Mouse (Mus musculus) C2C12 (cell line): ENCODE measurements at regions not wholly inside any gene's neighbourhood (a gene's known extent, or its start where the extent isn't known, plus 50 kb on each side); places are given as distances from the start of the nearest gene placed in this dataset.

Experiments used
- H3K27me3 ChIP-seq: one replicate; pipeline ENCODE4 v1.6.1; 2011; ENCODE audit not compliant: control insufficient read depth, insufficient read depth, insufficient read length
- H3K36me3 ChIP-seq: one replicate; pipeline ENCODE4 v1.6.1; 2011; ENCODE audit not compliant: control insufficient read depth, insufficient read depth
- H3K4me3 ChIP-seq: one replicate; pipeline ENCODE4 v1.5.1; 2011; ENCODE audit warnings: mild to moderate bottlenecking, control low read depth; ENCODE audit not compliant: poor library complexity, insufficient read depth, severe bottlenecking
- H3K79me2 ChIP-seq: one replicate; pipeline ENCODE4 v1.6.1; 2011; ENCODE audit not compliant: control insufficient read depth, insufficient read depth
- H3K79me3 ChIP-seq: one replicate; pipeline ENCODE4 v1.6.1; 2011; ENCODE audit warnings: low read depth, control low read depth
- H3ac ChIP-seq: one replicate; pipeline ENCODE3; 2011; ENCODE audit warnings: low read depth; ENCODE audit not compliant: control insufficient read depth, insufficient read length
- CEBPB ChIP-seq: IDR thresholded peaks from one replicate; pipeline ENCODE4 v1.6.1; 2011; ENCODE audit warnings: low read depth, mild to moderate bottlenecking, control low read depth, moderate library complexity
- CTCF ChIP-seq: IDR thresholded peaks from one replicate; pipeline ENCODE4 v1.5.1; 2011; ENCODE audit not compliant: control insufficient read depth, insufficient read depth, insufficient read length
- FOSL1 ChIP-seq: IDR thresholded peaks from one replicate; pipeline ENCODE4 v1.8.0; 2011; ENCODE audit warnings: mild to moderate bottlenecking, low read length; ENCODE audit not compliant: poor library complexity, insufficient read depth, severe bottlenecking
- MAX ChIP-seq: IDR thresholded peaks from one replicate; pipeline ENCODE4 v1.6.1; 2011; ENCODE audit warnings: mild to moderate bottlenecking, control low read depth
- MYOD1 ChIP-seq: IDR thresholded peaks from one replicate; pipeline ENCODE4 v1.6.1; 2011; ENCODE audit warnings: low read depth; ENCODE audit not compliant: control insufficient read depth, insufficient read length
- MYOG ChIP-seq: IDR thresholded peaks from one replicate; pipeline ENCODE4 v1.6.1; 2011; ENCODE audit not compliant: control insufficient read depth, insufficient read length; ENCODE audit errors: extremely low read depth
- USF1 ChIP-seq: IDR thresholded peaks from one replicate; pipeline ENCODE4 v1.6.1; 2011; ENCODE audit warnings: low read depth, mild to moderate bottlenecking, control low read depth, moderate library complexity

DNA sequence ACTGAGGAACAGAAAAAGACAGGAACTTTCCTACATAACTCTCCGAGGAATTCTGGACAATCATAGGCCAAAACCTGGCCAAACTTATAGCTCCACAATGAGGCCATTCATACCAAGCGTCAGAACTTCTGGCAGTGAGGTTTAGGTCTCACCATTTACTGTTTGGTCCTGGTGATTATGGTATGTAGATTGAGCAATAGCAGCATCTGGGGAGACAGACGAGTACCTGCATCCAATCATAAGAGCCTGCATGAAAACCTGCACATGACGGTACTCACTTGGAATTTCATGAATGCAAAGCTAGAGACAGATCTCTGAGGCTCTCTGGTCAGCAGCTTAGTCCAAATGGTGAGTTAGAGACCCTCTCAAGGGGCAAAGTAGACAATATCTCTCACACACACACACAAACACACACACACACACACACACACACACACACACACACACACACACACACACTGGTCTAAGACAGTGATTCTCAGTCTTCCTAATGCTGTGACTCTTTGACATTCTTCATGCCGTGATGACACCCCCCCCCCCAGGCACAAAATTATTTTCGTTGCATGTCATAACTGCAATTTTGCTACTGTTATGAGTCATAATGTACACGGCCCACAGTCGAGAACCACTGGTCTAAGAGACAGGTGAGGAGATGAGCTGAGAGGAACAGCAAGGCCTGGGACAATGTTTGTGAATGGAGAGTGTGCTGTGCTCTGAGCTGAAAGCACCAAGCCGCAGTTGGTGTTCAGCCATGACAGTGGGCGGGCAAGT is 522.6 kb upstream of the Atp11b start:
- TF ChIP-seq FOSL1 (no peak), CEBPB (peak; percentile 97)
- Histone ChIP-seq H3K79me3 (no peaks in the 10 kb centered on the region), H3K36me3 (no peaks in the 10 kb centered on the region), H3K79me2 (no peaks in the 10 kb centered on the region), H3K27me3 (no peaks in the 10 kb centered on the region), H3K4me3 (no peak overlapping the region), H3ac (no peak overlapping the region)

DNA sequence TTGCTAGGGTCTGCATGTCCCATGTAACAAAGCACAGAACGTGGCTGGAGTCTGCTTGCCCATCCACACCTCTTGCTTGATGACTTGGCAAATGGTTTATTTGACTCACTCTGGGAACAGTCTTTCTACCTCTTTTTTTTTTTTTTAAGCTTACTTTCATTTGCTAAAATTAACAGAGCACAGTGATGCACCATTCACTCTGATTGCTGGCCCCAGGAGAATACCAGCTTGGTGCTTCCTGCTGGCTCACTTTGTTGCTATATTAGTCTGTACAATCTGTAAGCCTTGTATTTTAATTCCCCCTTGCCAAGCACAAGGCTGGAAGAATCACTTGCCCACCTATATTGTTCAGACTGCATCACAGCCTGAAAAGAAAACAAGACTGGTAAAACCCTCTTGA is 521.4 kb upstream of the Atp11b start:
- H3K4me3 ChIP-seq: no peak overlapping the region
- no peaks in the 10 kb centered on the region for H3K36me3 ChIP-seq
- no peaks in the 10 kb centered on the region for H3K27me3 ChIP-seq
- no peak overlapping the region for H3ac ChIP-seq
- no peaks in the 10 kb centered on the region for H3K79me3 ChIP-seq
- TF ChIP-seq CEBPB (no peak), MAX (no peak), MYOD1 (no peak), CTCF (no peak), USF1 (no peak), MYOG (no peak), FOSL1 (no peak)
- H3K79me2 ChIP-seq: no peaks in the 10 kb centered on the region

DNA sequence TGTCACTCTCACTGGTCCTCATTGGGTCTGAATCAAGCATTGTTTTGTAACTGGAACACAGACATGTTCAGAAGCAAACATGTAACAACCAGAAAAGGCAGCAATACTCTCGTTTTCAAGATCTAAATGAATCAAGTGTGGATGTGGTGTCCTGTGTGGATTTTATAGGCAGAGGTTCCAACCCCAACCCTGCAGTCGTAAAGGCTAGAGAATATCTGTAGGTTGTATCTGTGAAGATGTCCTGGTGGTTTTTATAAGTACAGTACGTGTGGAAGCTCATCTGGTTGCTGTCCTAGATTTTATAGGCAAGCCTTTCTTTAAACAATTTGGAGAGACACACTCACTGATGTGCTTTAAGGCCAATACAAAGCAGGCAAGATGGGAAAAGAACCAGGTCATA is 518.8 kb upstream of the Atp11b start:
- TF ChIP-seq CTCF: no peak
- TF ChIP-seq MYOG: no peak
- TF ChIP-seq USF1: no peak
- no peak for TF ChIP-seq CEBPB
- TF ChIP-seq FOSL1: no peak
- TF ChIP-seq MAX: no peak
- no peak for TF ChIP-seq MYOD1
- no peaks in the 10 kb centered on the region for H3K79me3 ChIP-seq

DNA sequence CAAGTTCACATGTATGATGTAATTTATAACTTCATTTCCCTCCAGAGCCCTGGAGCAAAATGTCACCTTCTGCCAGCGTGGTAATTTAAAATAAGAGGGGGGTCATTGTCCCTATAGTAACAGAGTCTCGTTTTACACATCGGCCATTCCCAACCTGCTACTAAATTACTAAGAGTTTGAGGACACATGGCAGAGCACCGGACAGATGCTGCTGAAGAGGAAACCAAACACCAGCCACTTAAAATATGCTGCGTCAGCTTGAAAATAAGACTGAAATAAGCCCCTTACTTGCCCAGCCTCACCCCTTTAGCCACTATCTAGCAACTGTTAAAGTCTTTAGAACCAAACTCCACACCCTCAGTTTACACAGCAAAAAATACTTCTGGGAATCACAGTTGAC is 518.1 kb upstream of the Atp11b start:
- Histone ChIP-seq H3K79me3 (no peaks in the 10 kb centered on the region), H3K4me3 (no peak overlapping the region), H3ac (no peak overlapping the region), H3K36me3 (no peaks in the 10 kb centered on the region), H3K27me3 (no peaks in the 10 kb centered on the region), H3K79me2 (no peaks in the 10 kb centered on the region)
- no peak for TF ChIP-seq USF1
- TF ChIP-seq MYOD1: no peak
- no peak for TF ChIP-seq CEBPB
- TF ChIP-seq FOSL1: no peak
- no peak for TF ChIP-seq MAX
- TF ChIP-seq MYOG: no peak
- no peak for TF ChIP-seq CTCF

More for the DNA sequence above, 518.8 kb upstream of the Atp11b start:
- Histone ChIP-seq H3ac (no peak overlapping the region), H3K4me3 (no peak overlapping the region), H3K79me2 (no peaks in the 10 kb centered on the region), H3K36me3 (no peaks in the 10 kb centered on the region), H3K27me3 (no peaks in the 10 kb centered on the region)

DNA sequence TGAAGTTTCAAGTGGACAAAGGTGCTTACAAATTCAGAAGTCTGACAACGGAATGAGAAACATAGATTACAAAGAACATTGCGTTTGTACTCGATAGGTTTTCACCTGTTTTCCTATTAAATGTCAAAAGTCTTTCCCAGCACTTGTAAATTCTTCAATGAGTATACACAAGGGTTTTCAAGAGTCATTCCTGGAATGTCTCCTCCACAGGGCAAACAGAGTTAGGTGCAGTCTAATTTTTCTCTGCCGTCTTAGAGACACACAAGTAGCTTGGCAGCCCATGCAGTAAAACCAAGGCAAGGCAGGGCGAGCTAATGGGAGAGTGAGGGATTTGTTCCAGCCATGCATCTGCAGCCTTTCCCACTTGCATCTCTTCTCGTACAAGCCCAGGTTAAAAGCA is 516.6 kb upstream of the Atp11b start:
- H3K4me3 ChIP-seq: no peak overlapping the region
- no peaks in the 10 kb centered on the region for H3K79me2 ChIP-seq
- H3K79me3 ChIP-seq: no peaks in the 10 kb centered on the region
- H3ac ChIP-seq: no peak overlapping the region
- TF ChIP-seq FOSL1: no peak
- TF ChIP-seq MYOD1: no peak
- no peak for TF ChIP-seq CEBPB
- no peak for TF ChIP-seq MAX
- TF ChIP-seq USF1: no peak
- no peak for TF ChIP-seq CTCF
- TF ChIP-seq MYOG: no peak
- no peaks in the 10 kb centered on the region for H3K36me3 ChIP-seq
- H3K27me3 ChIP-seq: no peaks in the 10 kb centered on the region

DNA sequence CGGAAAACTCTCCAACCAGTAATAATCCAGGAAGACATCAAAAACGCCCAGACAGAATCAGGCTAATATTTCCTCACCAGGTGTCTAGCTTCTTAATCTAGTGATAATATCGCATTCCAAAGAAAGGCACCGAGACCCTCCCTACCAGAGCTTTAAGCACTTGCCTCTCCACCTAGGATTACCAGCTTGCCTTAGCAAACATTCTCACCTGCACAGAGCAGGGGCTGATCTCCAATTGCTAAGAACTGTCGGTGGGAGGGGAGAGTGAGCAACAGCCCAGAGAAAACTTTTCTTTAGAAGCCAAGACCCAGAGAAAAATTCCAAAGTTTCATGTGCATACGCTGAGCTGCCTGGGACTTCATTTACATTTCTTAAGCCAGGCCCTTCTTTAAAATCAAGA is 511.6 kb upstream of the Atp11b start:
- Histone ChIP-seq H3ac (no peak overlapping the region), H3K27me3 (no peaks in the 10 kb centered on the region), H3K36me3 (no peaks in the 10 kb centered on the region), H3K4me3 (no peak overlapping the region), H3K79me2 (no peaks in the 10 kb centered on the region), H3K79me3 (no peaks in the 10 kb centered on the region)
- no peak for TF ChIP-seq CTCF
- no peak for TF ChIP-seq FOSL1
- TF ChIP-seq MAX: no peak
- no peak for TF ChIP-seq MYOG
- TF ChIP-seq CEBPB: no peak
- no peak for TF ChIP-seq MYOD1
- no peak for TF ChIP-seq USF1
